Mouse (Mus musculus): ENCODE data around the gene Rpl36-ps4. TPM values are rescaled to one million over a fixed set of nuclear protein-coding genes. Genes with fewer than 3 reads are reported as not detected.

Gene Rpl36-ps4
- polyA plus RNA-seq, 1 experiment: not detected

DNA sequence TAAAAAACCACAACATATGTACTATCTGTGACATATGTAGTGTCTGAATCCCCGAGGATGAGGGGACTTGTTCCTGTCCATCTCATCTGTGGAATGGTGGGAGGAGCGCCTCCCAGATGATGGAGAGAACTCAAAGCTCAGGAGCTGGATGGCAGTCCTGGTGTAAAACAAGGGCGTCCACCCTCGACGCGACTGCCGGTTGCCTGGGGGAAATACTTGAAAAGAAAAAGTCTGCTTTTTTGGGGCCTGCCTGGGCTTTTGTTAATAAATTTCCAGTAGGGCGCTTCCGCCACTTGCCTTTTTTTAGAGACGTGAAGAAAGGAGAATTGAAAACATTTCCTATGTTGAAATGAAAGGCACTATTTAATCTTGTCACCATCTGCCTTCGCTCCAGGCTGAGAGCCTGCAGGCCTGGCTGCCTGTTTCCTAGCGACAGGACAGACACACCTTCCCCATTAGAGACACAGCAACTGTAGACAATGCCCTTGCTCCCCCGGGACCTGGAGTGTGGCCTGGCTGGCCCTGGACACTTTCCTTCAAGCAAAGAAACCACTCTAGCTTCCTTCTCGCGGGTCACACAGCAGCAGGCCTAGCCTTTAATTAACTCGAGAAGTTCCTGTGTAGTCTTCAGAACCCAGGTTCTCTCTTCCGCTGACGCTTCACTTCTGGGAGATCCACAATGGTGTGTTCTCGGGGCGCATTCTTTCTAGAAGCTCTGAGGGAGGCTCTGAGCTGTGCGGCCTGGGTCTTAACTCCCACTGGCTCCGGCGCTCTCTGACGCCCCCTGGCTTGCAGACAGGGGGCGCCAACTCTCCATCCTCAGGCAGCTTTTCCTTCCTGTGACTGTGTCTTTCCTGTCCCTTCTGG, 43.3 kb upstream of the Rpl36-ps4 start:
- H3K4me3 ChIP-seq (ENCODE audit: low read depth, low read length): no peak overlapping the region
- H3K27ac ChIP-seq (ENCODE audit: insufficient read depth, low read depth, low read length): no peak overlapping the region
- no peaks in the 10 kb centered on the region for H3K36me3 ChIP-seq (ENCODE audit: control insufficient read depth, insufficient read depth, low read length)
- H3K4me1 ChIP-seq (ENCODE audit: control insufficient read depth, insufficient read depth, insufficient read length, low read length): no peaks in the 10 kb centered on the region
- H3K27me3 ChIP-seq (ENCODE audit: control insufficient read depth, insufficient read depth, low read length): no peaks in the 10 kb centered on the region
- TF ChIP-seq POLR2A (IDR thresholded peaks at IDR 0.05; ENCODE audit: low read depth, low read length) (no peak), CTCF (IDR thresholded peaks at IDR 0.05; ENCODE audit: extremely low read depth, insufficient read length, insufficient replicate concordance, low read depth, low read length) (peak; percentile 37; the same call in 1 of the 2 replicates)
- WGBS: 49% methylated on average over 25 of the region's 25 CpGs

DNA sequence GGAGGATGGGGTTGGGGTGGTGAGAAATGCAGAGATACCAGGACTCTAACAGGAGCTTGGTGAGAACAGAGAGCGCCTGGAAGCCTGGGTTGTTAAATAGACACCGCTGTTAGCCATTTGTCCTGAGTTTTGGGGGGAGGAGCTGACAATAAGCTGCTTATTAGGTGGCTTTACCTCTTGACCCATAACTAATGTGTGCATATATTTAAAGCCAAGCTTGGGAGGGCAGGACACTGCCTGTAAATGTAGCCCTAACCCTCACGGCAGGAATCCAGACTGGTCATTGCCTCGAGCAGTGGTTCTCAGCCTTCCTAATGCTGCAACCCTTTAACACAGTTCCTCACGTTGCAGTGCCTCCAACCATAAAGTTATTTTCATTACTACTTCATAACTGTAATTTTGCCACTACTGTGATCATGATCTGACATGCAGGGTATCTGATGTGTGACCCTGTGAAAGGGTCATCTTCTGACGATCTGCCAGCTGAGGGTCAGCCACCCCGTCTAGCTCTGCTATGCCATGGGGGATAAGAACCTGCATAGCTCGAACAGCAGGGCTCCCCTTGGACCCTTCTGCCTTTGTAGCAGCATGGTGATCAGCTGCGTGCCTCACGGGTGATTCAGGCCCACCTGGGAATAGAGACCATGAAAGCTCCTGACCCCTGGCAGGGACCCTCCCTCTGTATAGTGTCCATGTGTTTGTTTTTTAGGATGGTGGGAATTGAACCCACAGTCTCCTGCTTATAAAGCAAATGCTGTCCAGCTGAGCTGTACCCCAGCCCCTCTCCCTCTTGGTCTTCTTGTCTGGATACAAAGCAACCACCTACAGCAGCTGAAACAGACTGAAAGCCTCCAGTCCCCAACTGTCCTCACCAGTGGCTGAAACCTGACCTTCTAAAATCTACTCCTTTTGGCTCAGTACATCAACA, 42.0 kb upstream of the Rpl36-ps4 start:
- no peaks in the 10 kb centered on the region for H3K36me3 ChIP-seq (ENCODE audit: control insufficient read depth, insufficient read depth, low read length)
- H3K4me3 ChIP-seq (ENCODE audit: low read depth, low read length): no peak overlapping the region
- TF ChIP-seq POLR2A (IDR thresholded peaks at IDR 0.05; ENCODE audit: low read depth, low read length): no peak
- TF ChIP-seq CTCF (IDR thresholded peaks at IDR 0.05; ENCODE audit: extremely low read depth, insufficient read length, insufficient replicate concordance, low read depth, low read length): no peak
- H3K4me1 ChIP-seq (ENCODE audit: control insufficient read depth, insufficient read depth, insufficient read length, low read length): no peaks in the 10 kb centered on the region
- H3K27ac ChIP-seq (ENCODE audit: insufficient read depth, low read depth, low read length): no peak overlapping the region
- WGBS: 86% methylated on average over 10 of the region's 10 CpGs
- H3K27me3 ChIP-seq (ENCODE audit: control insufficient read depth, insufficient read depth, low read length): no peaks in the 10 kb centered on the region

DNA sequence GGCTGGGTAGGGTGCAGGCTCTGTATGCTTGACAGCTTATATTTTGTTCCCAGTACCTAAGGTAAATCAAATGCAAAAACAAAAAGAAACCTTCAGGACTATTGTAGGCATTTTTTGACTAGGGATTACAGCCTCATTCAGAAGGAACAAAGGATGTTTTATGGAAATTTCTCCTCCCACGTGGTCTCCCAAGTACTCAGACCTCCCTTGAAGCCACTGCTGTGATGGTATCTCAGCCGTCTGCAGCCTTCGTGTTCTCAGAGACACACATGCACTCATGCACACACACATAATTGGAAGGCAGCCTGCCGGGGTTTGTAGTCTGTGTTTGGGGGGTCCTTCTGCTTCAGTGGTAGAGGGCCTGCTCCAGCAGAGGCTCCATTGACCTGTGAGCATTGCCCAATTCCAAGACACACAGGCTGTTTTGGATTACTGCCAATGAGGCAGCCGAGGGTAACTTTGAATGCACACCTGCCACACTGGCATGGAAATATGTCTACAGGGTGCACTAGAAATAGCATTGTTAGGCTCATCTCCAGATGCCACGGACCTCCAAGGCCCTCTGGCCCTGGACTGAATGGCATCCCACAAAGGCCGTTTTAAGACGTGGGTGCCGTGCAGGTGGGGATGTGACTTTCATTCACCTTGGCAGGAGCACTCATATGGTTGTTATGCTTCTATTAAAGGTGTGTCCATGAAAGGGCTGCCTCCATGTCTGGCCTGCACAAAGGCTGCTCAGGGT, 41.1 kb upstream of the Rpl36-ps4 start:
- Histone ChIP-seq H3K4me3 (ENCODE audit: low read depth, low read length) (no peak overlapping the region), H3K36me3 (ENCODE audit: control insufficient read depth, insufficient read depth, low read length) (no peaks in the 10 kb centered on the region), H3K4me1 (ENCODE audit: control insufficient read depth, insufficient read depth, insufficient read length, low read length) (no peaks in the 10 kb centered on the region), H3K27ac (ENCODE audit: insufficient read depth, low read depth, low read length) (no peak overlapping the region), H3K27me3 (ENCODE audit: control insufficient read depth, insufficient read depth, low read length) (no peaks in the 10 kb centered on the region)
- WGBS: 50% methylated on average over 9 of the region's 9 CpGs
- no peak for TF ChIP-seq CTCF (IDR thresholded peaks at IDR 0.05; ENCODE audit: extremely low read depth, insufficient read length, insufficient replicate concordance, low read depth, low read length)

DNA sequence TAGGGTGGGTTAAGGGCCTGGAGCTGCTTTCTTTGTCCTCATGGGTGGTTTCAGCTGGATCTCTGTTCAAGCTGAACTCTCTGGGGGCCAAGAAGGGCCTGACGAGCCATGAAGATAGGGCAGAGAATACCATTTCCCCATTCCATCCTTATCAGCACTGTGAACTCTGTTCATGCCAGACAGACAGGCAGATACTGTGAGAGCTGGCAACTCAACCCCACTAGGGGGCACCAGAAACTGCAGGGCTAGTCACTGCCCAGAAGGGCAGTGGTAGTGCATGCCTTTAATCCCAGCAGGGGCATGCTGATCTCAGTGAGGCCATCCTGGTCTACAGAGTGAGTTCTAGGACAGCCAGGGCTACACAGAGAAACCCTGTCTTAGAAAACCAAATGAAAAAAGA, 38.2 kb upstream of the Rpl36-ps4 start:
- Histone ChIP-seq H3K27ac (ENCODE audit: insufficient read depth, low read depth, low read length) (no peak overlapping the region), H3K36me3 (ENCODE audit: control insufficient read depth, insufficient read depth, low read length) (no peaks in the 10 kb centered on the region), H3K4me3 (ENCODE audit: low read depth, low read length) (no peak overlapping the region), H3K4me1 (ENCODE audit: control insufficient read depth, insufficient read depth, insufficient read length, low read length) (no peaks in the 10 kb centered on the region), H3K27me3 (ENCODE audit: control insufficient read depth, insufficient read depth, low read length) (no peaks in the 10 kb centered on the region)
- 4% methylated on average over 1 of the region's 1 CpGs for WGBS
- TF ChIP-seq POLR2A (IDR thresholded peaks at IDR 0.05; ENCODE audit: low read depth, low read length): no peak
- peak; percentile 59; the same call in 1 of the 2 replicates for TF ChIP-seq CTCF (IDR thresholded peaks at IDR 0.05; ENCODE audit: extremely low read depth, insufficient read length, insufficient replicate concordance, low read depth, low read length)

DNA sequence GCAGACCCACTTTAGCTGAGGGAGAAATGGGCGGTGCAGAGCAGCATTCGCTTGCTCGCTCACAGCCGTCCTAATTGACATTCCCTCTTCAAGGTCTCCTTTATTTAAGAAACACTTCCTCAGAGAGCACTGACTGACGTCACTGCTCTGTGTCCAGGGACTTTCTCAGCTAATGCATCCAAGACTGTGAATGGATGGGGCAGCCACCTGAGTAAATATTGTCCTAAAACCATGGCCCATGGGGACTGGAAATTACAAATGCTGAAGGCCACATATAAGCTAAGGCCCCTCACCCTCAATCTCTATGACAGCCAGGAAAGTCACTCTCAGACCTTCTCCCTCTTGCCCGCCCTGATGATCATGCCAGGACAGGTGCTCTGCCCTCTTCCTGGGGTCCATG, 23.6 kb upstream of the Rpl36-ps4 start:
- Histone ChIP-seq H3K27ac (ENCODE audit: insufficient read depth, low read depth, low read length) (no peak overlapping the region), H3K4me1 (ENCODE audit: control insufficient read depth, insufficient read depth, insufficient read length, low read length) (no peaks in the 10 kb centered on the region), H3K4me3 (ENCODE audit: low read depth, low read length) (no peak overlapping the region), H3K36me3 (ENCODE audit: control insufficient read depth, insufficient read depth, low read length) (no peaks in the 10 kb centered on the region), H3K27me3 (ENCODE audit: control insufficient read depth, insufficient read depth, low read length) (no peaks in the 10 kb centered on the region)
- TF ChIP-seq CTCF (IDR thresholded peaks at IDR 0.05; ENCODE audit: extremely low read depth, insufficient read length, insufficient replicate concordance, low read depth, low read length): no peak
- TF ChIP-seq POLR2A (IDR thresholded peaks at IDR 0.05; ENCODE audit: low read depth, low read length): no peak
- 69% methylated on average over 6 of the region's 6 CpGs for WGBS

DNA sequence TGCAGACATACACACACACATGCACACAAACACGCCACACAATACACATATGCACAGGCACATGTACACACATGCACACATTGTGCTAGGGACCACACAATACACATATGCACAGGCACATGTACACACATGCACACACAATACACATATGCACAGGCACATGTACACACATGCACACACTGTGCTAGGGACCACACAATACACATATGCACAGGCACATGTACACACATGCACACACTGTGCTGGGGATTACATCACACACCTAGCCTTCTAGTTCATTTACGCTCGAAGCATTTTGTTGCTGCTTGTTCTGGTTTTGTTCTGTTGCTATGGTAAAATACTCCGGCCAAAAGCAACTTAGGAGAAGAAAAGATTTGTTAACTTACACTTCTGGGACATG, 20.1 kb upstream of the Rpl36-ps4 start:
- no peak overlapping the region for H3K4me3 ChIP-seq (ENCODE audit: low read depth, low read length)
- TF ChIP-seq POLR2A (IDR thresholded peaks at IDR 0.05; ENCODE audit: low read depth, low read length): no peak
- TF ChIP-seq CTCF (IDR thresholded peaks at IDR 0.05; ENCODE audit: extremely low read depth, insufficient read length, insufficient replicate concordance, low read depth, low read length): no peak
- WGBS: 79% methylated on average over 4 of the region's 4 CpGs
- no peak overlapping the region for H3K27ac ChIP-seq (ENCODE audit: insufficient read depth, low read depth, low read length)
- no peaks in the 10 kb centered on the region for H3K27me3 ChIP-seq (ENCODE audit: control insufficient read depth, insufficient read depth, low read length)
- H3K36me3 ChIP-seq (ENCODE audit: control insufficient read depth, insufficient read depth, low read length): no peaks in the 10 kb centered on the region
- H3K4me1 ChIP-seq (ENCODE audit: control insufficient read depth, insufficient read depth, insufficient read length, low read length): no peaks in the 10 kb centered on the region

Measured in small intestine, adult 2 months (tissue).